Mouse (Mus musculus) inflammation-experienced regulatory T-cells (primary cell): Measurements from ENCODE around the gene Zfp462. TPM values are rescaled to one million over a fixed set of nuclear protein-coding genes. Genes with fewer than 3 reads are reported as not detected.

ENCODE experiments used
- polyA plus RNA-seq, 2 experiments: library from polyadenylated mRNA; unstranded; fragments of 100-300 nt; shearing (Covaris generic); gene quantifications; one replicate each; pipeline ENCODE4 v1.2.1; 2017

The Zfp462 gene
- polyA plus RNA-seq: under 1 TPM; 0.07 to 0.16 TPM

DNA sequence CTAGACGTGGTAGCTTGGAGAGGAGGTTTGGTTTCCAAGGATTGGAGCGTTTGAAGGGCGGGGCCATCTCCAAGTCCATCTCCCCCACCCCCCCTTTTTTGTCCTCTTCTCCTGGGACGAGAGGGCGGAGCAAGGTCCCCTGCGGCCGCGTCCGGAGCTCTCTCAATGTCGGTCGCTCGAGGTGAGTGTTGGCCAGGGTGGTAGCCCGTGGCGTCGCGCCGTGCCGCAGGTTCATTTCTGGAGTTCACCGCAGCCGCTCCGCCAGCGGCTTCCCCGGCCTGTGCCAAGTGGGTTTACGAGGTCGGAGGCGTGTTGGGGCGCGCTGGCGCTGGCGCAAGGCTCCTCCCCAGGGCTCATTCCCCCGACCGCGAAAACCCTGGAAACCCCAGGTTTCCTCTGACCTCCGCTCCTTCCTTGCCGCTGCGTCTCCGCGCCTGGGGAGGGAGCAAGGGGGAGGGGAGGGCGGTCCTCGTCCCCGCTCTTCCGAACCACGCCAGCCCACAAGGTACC lies at the start of gene Zfp462:
Gene Zfp462, plus strand, starts transcription at position 128 of the 510 bp plus-strand sequence.

